Mouse (Mus musculus): ENCODE data around the gene Kctd6. TPM values are rescaled to one million over a fixed set of nuclear protein-coding genes. Genes with fewer than 3 reads are reported as not detected.

Kctd6 gene
- polyA plus RNA-seq, 1 experiment from 2014 or later = 7.4 TPM

DNA sequence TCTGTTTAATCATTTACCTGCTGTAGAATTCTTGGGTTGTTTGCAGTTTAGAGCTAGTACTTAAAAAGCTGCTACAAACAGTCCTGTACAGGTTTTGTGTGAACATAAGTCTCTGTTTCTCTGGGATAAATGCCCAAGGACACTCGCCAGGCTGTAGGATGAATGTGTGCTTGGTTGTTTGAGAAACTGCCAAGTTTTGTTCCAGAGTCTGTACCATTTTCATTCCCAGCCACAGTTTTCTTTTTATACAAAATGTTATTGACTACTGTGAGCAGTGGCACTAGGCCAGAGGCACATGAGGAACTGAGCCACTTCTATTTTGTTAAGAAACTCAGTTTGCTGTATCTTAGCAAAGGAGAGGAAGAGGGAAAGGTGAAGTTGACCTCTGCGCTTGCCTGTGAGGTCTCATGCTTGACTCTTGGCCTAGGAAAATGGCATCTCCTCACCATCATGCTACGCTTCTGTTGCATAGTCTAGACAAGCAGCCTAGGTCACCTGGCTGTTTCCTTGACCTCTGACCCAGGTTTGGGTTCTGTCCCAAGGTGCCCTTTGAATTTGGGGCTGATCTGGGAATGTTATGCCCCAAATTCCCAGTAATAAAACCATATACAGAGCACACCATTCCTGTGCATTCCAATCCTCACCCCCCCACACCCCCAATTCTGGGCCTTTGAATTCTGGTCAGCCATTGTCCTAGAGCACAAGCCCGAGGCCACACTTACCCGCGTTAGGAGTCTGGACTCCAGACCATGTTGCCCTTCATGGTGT is 27.5 kb upstream of the Kctd6 start:
- Histone ChIP-seq H3K9me3 (replicated peaks; ENCODE audit: control insufficient read depth, low read length) (0 out of 2 replicates have a peak, but pooled peaks cover 2% of the 10 kb centered on the region), H3K27me3 (ENCODE audit: control insufficient read depth, insufficient read depth, low read length) (no peaks in the 10 kb centered on the region), H3K27ac (ENCODE audit: low read depth, low read length) (no peak overlapping the region), H3K4me2 (no peak overlapping the region), H3K4me1 (ENCODE audit: control insufficient read depth, insufficient read depth, low read length) (no peaks in the 10 kb centered on the region), H3K9ac (ENCODE audit: low read depth, low read length) (no peak overlapping the region), H3K4me3 (ENCODE audit: low read depth, low read length) (no peak overlapping the region), H3K36me3 (ENCODE audit: control insufficient read depth, insufficient read depth, low read length) (no peaks in the 10 kb centered on the region)
- 84% methylated on average over 6 of the region's 6 CpGs for WGBS (ENCODE audit: insufficient replicate concordance)
- no peak for ATAC-seq (replicated peaks; ENCODE audit: insufficient number of reproducible peaks, low FRiP score, low TSS enrichment)

DNA sequence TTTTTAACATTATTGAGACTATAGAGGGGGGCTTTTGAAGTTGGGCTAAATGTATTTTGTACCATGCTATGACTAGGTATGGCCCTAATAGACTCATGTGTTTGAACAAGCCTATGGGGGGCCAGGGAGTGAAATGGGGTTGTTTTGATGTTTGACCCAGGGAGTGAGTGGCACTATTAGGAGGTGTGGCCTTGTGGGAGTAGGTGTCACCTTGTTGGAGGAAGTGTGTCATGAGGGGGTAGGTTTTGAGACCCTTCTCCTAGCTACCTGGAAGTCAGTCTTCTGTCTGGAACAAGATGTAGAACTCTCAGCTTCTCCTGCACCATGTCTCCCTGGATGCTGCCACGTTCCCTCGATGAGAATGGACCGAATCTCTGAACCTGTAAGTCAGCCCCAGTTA is 23.4 kb upstream of the Kctd6 start:
- no peak overlapping the region for H3K27ac ChIP-seq (ENCODE audit: low read depth, low read length)
- no peak for ATAC-seq (replicated peaks; ENCODE audit: insufficient number of reproducible peaks, low FRiP score, low TSS enrichment)
- 80% methylated on average over 3 of the region's 3 CpGs for WGBS (ENCODE audit: insufficient replicate concordance)
- H3K9me3 ChIP-seq (replicated peaks; ENCODE audit: control insufficient read depth, low read length) = no peaks in the 10 kb centered on the region
- no peaks in the 10 kb centered on the region for H3K27me3 ChIP-seq (ENCODE audit: control insufficient read depth, insufficient read depth, low read length)
- no peaks in the 10 kb centered on the region for H3K4me1 ChIP-seq (ENCODE audit: control insufficient read depth, insufficient read depth, low read length)
- no peaks in the 10 kb centered on the region for H3K36me3 ChIP-seq (ENCODE audit: control insufficient read depth, insufficient read depth, low read length)
- H3K4me2 ChIP-seq = no peak overlapping the region
- no peak overlapping the region for H3K9ac ChIP-seq (ENCODE audit: low read depth, low read length)
- no peak overlapping the region for H3K4me3 ChIP-seq (ENCODE audit: low read depth, low read length)

DNA sequence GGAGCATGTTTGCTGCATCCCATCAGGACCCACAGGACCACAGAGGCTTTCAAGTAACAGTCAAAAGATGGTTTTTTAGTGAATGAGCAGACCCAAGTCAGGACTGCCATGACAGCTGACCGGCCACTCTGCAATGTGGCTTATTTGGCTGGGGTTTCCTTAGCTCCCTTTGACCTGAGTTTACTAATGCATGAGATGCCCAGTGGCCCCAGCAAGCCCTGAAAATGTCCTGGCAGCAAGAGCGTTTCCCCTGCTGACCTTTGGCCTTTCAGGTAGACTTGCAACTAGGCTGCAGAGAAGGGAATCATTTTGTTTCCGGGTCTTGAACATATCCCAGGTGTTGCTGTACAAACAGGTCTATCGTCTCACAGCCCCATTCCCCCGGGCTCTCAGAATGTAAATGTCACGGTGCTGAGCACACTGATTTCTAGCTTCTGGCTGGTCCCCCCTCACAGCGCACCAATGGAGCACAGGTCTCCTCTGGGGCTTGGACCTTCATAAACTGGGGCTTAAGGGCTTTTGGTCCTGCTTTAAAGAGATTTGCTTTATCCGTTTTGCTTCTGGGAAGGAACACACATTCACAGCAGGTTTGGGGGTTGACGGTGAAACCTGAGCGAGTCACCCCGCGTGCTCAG is 22.5 kb upstream of the Kctd6 start:
- WGBS (ENCODE audit: insufficient replicate concordance) = 60% methylated on average over 12 of the region's 12 CpGs
- no peak overlapping the region for H3K4me2 ChIP-seq
- no peak overlapping the region for H3K4me3 ChIP-seq (ENCODE audit: low read depth, low read length)
- ATAC-seq (replicated peaks; ENCODE audit: insufficient number of reproducible peaks, low FRiP score, low TSS enrichment) = no peak
- no peak overlapping the region for H3K9ac ChIP-seq (ENCODE audit: low read depth, low read length)
- no peaks in the 10 kb centered on the region for H3K36me3 ChIP-seq (ENCODE audit: control insufficient read depth, insufficient read depth, low read length)
- H3K4me1 ChIP-seq (ENCODE audit: control insufficient read depth, insufficient read depth, low read length) = no peaks in the 10 kb centered on the region
- no peak overlapping the region for H3K27ac ChIP-seq (ENCODE audit: low read depth, low read length)
- H3K27me3 ChIP-seq (ENCODE audit: control insufficient read depth, insufficient read depth, low read length) = no peaks in the 10 kb centered on the region
- no peaks in the 10 kb centered on the region for H3K9me3 ChIP-seq (replicated peaks; ENCODE audit: control insufficient read depth, low read length)

DNA sequence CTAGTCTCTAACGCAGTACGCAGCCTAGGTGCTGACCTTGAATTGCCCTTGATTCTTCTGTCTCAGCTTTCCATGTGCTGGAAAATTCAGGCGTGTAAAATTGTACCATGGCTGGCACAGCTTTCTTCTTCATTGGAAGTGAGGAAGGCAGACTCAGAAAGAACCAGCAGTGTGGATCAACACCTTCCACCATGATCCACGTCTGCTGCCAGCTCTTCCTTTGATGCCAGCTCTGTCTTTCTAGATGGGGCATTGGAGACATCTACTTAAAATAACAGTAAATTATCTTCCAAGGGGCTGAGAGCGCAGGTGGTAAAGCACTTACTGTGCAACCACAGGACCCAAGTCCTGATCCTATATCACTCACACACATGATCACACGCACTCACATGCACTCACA is 21.2 kb upstream of the Kctd6 start:
- no peaks in the 10 kb centered on the region for H3K27me3 ChIP-seq (ENCODE audit: control insufficient read depth, insufficient read depth, low read length)
- ATAC-seq (replicated peaks; ENCODE audit: insufficient number of reproducible peaks, low FRiP score, low TSS enrichment) = no peak
- H3K36me3 ChIP-seq (ENCODE audit: control insufficient read depth, insufficient read depth, low read length) = no peaks in the 10 kb centered on the region
- no peak overlapping the region for H3K27ac ChIP-seq (ENCODE audit: low read depth, low read length)
- H3K9me3 ChIP-seq (replicated peaks; ENCODE audit: control insufficient read depth, low read length) = no peaks in the 10 kb centered on the region
- H3K9ac ChIP-seq (ENCODE audit: low read depth, low read length) = no peak overlapping the region
- no peaks in the 10 kb centered on the region for H3K4me1 ChIP-seq (ENCODE audit: control insufficient read depth, insufficient read depth, low read length)
- H3K4me3 ChIP-seq (ENCODE audit: low read depth, low read length) = no peak overlapping the region
- no peak overlapping the region for H3K4me2 ChIP-seq
- WGBS (ENCODE audit: insufficient replicate concordance) = 83% methylated on average over 6 of the region's 6 CpGs

DNA sequence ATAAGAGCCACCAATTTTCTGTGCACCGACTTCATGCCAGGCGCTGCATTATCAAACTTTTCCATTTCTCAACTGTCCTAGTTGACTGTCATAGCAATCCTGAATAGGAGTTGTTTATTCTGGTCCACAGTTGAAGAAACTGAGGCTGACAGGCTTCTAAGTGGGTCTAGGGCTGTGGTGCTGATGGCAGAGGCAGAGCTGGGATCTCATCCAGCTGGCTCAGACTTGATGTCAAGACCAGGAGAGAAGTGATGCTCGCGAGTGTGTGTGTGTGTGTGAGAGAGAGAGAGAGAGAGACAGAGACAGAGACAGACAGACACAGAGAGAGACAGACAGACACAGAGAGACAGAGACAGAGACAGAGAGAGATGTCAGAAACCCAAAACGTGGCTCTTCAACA is 13.2 kb upstream of the Kctd6 start:
- Histone ChIP-seq H3K4me2 (no peak overlapping the region), H3K27ac (ENCODE audit: low read depth, low read length) (no peak overlapping the region), H3K36me3 (ENCODE audit: control insufficient read depth, insufficient read depth, low read length) (no peaks in the 10 kb centered on the region), H3K27me3 (ENCODE audit: control insufficient read depth, insufficient read depth, low read length) (no peaks in the 10 kb centered on the region), H3K4me3 (ENCODE audit: low read depth, low read length) (no peak overlapping the region), H3K9ac (ENCODE audit: low read depth, low read length) (no peak overlapping the region), H3K4me1 (ENCODE audit: control insufficient read depth, insufficient read depth, low read length) (peaks cover 4% of the 10 kb centered on the region; the same call in 1 of the 2 replicates), H3K9me3 (replicated peaks; ENCODE audit: control insufficient read depth, low read length) (no peaks in the 10 kb centered on the region)
- ATAC-seq (replicated peaks; ENCODE audit: insufficient number of reproducible peaks, low FRiP score, low TSS enrichment) = no peak
- 74% methylated on average over 5 of the region's 5 CpGs for WGBS (ENCODE audit: insufficient replicate concordance)

DNA sequence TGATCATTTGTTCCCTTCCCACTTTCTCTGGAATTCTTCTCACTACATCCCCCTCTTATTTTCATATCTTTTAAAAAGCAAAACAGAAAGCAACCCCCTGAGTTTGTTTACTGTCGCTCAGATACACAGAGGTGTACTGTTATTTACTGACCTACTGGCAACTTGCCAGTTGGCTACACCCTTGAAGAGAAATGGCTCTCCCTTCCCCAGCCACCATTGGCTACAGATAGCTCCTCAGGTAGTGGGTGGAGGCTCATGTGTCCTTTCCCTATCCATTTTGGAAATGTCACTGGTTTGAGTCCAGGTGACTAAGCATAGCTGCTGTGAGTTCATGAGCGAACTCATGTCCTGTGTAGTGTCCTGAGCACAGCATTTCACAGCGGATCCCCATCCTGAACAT is 12.2 kb upstream of the Kctd6 start:
- no peaks in the 10 kb centered on the region for H3K9me3 ChIP-seq (replicated peaks; ENCODE audit: control insufficient read depth, low read length)
- no peak overlapping the region for H3K4me2 ChIP-seq
- no peak overlapping the region for H3K9ac ChIP-seq (ENCODE audit: low read depth, low read length)
- no peak for ATAC-seq (replicated peaks; ENCODE audit: insufficient number of reproducible peaks, low FRiP score, low TSS enrichment)
- H3K27me3 ChIP-seq (ENCODE audit: control insufficient read depth, insufficient read depth, low read length) = no peaks in the 10 kb centered on the region
- peaks cover 12% of the 10 kb centered on the region for H3K4me1 ChIP-seq (ENCODE audit: control insufficient read depth, insufficient read depth, low read length)
- H3K36me3 ChIP-seq (ENCODE audit: control insufficient read depth, insufficient read depth, low read length) = no peaks in the 10 kb centered on the region
- 75% methylated on average over 3 of the region's 3 CpGs for WGBS (ENCODE audit: insufficient replicate concordance)
- H3K27ac ChIP-seq (ENCODE audit: low read depth, low read length) = no peak overlapping the region
- H3K4me3 ChIP-seq (ENCODE audit: low read depth, low read length) = no peak overlapping the region

DNA sequence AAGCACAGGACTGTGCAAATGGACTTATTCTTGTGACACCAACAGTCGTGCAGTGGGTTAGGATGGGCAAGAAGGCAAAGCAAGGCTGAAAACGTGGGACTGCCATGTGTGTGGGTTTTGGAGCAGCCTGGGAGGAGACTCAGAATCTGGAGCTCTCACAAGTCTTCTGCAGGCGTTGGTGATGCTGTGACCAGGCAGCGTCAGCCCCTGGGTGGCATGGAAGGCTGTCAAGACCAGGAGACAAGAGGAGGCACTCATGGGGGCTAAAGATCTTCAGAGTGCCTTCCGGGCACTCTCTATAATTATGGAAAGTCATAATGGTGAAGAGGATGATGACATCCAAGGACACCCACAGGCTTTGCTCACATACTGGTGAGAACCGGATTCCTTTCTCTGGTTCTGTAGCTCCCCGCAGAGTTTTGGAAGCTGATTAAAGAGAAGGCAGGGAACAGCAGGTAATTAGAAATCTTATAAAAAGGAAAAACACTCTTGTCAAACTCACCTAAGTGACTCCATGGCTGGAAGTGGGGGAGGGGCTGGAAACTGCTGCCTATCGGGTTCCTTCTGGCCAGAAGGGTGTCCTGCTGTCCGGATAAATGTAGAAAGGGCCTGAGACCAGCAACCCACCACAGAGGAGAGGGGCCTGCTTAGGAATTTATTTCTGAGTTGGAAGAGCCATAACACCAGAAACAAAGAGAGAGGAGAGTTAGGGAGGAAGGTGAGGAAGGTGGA is 7.6 kb upstream of the Kctd6 start:
- no peak overlapping the region for H3K9ac ChIP-seq (ENCODE audit: low read depth, low read length)
- 41% methylated on average over 9 of the region's 9 CpGs for WGBS (ENCODE audit: insufficient replicate concordance)
- no peaks in the 10 kb centered on the region for H3K9me3 ChIP-seq (replicated peaks; ENCODE audit: control insufficient read depth, low read length)
- no peak for ATAC-seq (replicated peaks; ENCODE audit: insufficient number of reproducible peaks, low FRiP score, low TSS enrichment)
- H3K4me1 ChIP-seq (ENCODE audit: control insufficient read depth, insufficient read depth, low read length) = peaks cover 12% of the 10 kb centered on the region
- no peak overlapping the region for H3K4me3 ChIP-seq (ENCODE audit: low read depth, low read length)
- no peaks in the 10 kb centered on the region for H3K36me3 ChIP-seq (ENCODE audit: control insufficient read depth, insufficient read depth, low read length)
- H3K4me2 ChIP-seq = no peak overlapping the region
- no peak overlapping the region for H3K27ac ChIP-seq (ENCODE audit: low read depth, low read length)
- H3K27me3 ChIP-seq (ENCODE audit: control insufficient read depth, insufficient read depth, low read length) = no peaks in the 10 kb centered on the region

DNA sequence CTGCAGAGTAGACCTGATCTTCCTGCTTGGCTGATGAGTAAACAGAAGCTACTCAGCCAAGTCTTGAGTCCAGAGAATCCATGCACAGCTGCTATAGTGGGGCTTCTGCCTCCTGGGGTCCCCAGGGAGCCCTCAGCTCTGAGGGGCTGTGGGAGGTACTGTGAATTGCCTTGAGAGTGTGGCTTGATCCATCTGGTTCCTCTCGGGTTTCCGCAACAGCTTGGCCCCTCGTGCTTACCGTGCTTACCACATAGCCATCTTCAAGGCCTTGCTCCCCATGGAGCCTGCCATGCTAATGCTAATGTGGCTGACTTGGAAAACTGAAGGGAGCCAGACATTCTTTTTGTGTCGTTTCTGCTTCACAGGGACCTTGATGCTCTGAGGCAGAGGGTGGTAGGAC is 6.8 kb upstream of the Kctd6 start:
- Histone ChIP-seq H3K4me2 (no peak overlapping the region), H3K4me1 (ENCODE audit: control insufficient read depth, insufficient read depth, low read length) (peaks cover 12% of the 10 kb centered on the region), H3K9ac (ENCODE audit: low read depth, low read length) (no peak overlapping the region), H3K27ac (ENCODE audit: low read depth, low read length) (no peak overlapping the region), H3K9me3 (replicated peaks; ENCODE audit: control insufficient read depth, low read length) (no peaks in the 10 kb centered on the region), H3K4me3 (ENCODE audit: low read depth, low read length) (no peak overlapping the region), H3K36me3 (ENCODE audit: control insufficient read depth, insufficient read depth, low read length) (no peaks in the 10 kb centered on the region), H3K27me3 (ENCODE audit: control insufficient read depth, insufficient read depth, low read length) (no peaks in the 10 kb centered on the region)
- 27% methylated on average over 5 of the region's 5 CpGs for WGBS (ENCODE audit: insufficient replicate concordance)
- no peak for ATAC-seq (replicated peaks; ENCODE audit: insufficient number of reproducible peaks, low FRiP score, low TSS enrichment)

Data from heart, embryonic 11.5 days (tissue).